Mouse (Mus musculus): ENCODE measurements around the gene Hsdl2. TPM values are rescaled to one million over a fixed set of nuclear protein-coding genes. Genes with fewer than 3 reads are reported as not detected.

Hsdl2 gene
- polyA plus RNA-seq, 2 experiments, result 16.1 to 19.6 TPM

- Histone ChIP-seq H3K4me2 (replicated peaks; ENCODE audit: low read depth, low read length, severe bottlenecking) (no peak overlapping the region), H3K27ac (replicated peaks; ENCODE audit: low read depth, low read length) (no peak overlapping the region), H3K36me3 (ENCODE audit: control insufficient read depth, insufficient read depth, low read length) (no peaks in the 10 kb centered on the region), H3K4me1 (ENCODE audit: control insufficient read depth, insufficient read depth, low read length) (no peaks in the 10 kb centered on the region), H3K9me3 (ENCODE audit: control insufficient read depth, low read length) (no peaks in the 10 kb centered on the region), H3K27me3 (ENCODE audit: control insufficient read depth, insufficient read depth, low read length) (no peaks in the 10 kb centered on the region), H3K9ac (ENCODE audit: low read depth, low read length, severe bottlenecking) (no peak overlapping the region), H3K4me3 (replicated peaks; ENCODE audit: low read length) (no peak overlapping the region)
- ATAC-seq (ENCODE audit: low FRiP score, low read depth) (no peak), DNase-seq (ENCODE audit: low spot score) (no peak)
- no peak for TF ChIP-seq POLR2A (IDR thresholded peaks at IDR 0.05; ENCODE audit: borderline replicate concordance, extremely low read depth, insufficient read depth, insufficient read length)
- WGBS, result 67% methylated on average over 4 of the region's 4 CpGs
These were observed 46.9 kb downstream of the Hsdl2 start for GRCm38 (mm10) chr4:59628255-59628654.

DNA sequence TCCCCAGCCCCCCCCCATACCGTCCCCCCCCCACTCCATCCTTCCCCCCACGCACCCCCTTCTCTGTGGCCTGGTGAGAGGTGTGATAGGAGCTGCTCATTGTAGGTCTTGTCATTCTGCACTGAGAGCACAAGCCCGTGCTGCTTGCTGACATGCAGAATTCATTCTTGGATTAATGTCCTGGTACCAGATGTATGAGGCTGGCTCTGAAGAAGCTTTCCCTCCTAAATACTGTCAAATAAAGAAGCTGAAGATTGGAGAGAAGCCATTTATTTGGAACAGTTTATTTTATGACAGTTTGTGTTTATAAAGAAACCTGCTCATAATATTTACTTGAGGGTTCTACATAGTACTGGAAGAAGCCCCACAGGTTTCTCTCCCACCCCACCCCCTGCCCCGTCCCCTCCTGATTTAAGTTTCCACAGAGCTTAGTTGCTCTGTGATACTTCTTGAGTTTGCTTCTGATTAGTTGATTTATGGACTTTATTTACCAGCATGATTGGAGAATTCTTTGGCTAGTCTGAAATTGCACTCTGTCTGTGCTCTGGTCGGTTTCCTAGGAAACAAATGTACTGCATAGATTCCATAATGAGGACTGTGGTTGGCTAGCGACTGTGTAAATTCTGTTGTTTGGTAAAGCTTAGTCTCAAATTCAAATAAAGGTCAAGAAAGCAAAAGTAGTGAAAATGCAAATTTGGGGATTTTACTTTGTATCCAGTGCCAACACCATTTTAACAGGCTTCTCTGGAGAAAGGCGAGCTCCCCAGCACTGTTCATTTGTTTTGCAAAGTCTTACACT is 47.9 kb downstream of the Hsdl2 start:
- H3K36me3 ChIP-seq (ENCODE audit: control insufficient read depth, insufficient read depth, low read length), result no peaks in the 10 kb centered on the region
- H3K4me3 ChIP-seq (replicated peaks; ENCODE audit: low read length), result no peak overlapping the region
- H3K27me3 ChIP-seq (ENCODE audit: control insufficient read depth, insufficient read depth, low read length), result no peaks in the 10 kb centered on the region
- no peak overlapping the region for H3K27ac ChIP-seq (replicated peaks; ENCODE audit: low read depth, low read length)
- no peak overlapping the region for H3K9ac ChIP-seq (ENCODE audit: low read depth, low read length, severe bottlenecking)
- WGBS, result 19% methylated on average over 7 of the region's 7 CpGs
- DNase-seq (ENCODE audit: low spot score), result no peak
- no peaks in the 10 kb centered on the region for H3K9me3 ChIP-seq (ENCODE audit: control insufficient read depth, low read length)
- H3K4me1 ChIP-seq (ENCODE audit: control insufficient read depth, insufficient read depth, low read length), result no peaks in the 10 kb centered on the region
- no peak for ATAC-seq (ENCODE audit: low FRiP score, low read depth)
- H3K4me2 ChIP-seq (replicated peaks; ENCODE audit: low read depth, low read length, severe bottlenecking), result no peak overlapping the region
- TF ChIP-seq POLR2A (IDR thresholded peaks at IDR 0.05; ENCODE audit: borderline replicate concordance, extremely low read depth, insufficient read depth, insufficient read length), result no peak

DNA sequence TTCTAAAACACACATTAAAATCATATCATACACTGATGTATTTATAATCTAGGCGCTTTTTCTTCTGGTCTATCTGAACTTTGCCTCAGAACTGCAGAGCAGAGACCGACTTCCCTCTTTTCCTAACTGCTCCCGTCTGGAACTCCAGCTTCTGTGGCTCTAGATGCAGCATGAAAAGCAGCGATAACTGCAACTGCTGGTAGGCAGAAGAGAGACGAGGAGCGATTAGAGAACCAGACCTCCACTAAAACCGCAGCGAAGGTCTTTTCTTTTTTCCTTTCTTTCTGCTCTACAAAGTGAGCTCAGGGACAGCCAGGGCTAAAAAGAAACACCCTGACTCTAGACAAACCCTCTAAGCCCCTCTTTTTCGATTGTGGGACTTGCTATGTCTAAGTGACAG is 48.8 kb downstream of the Hsdl2 start:
- H3K4me1 ChIP-seq (ENCODE audit: control insufficient read depth, insufficient read depth, low read length), result no peaks in the 10 kb centered on the region
- H3K9me3 ChIP-seq (ENCODE audit: control insufficient read depth, low read length), result no peaks in the 10 kb centered on the region
- DNase-seq (ENCODE audit: low spot score) (no peak), ATAC-seq (ENCODE audit: low FRiP score, low read depth) (no peak)
- no peak overlapping the region for H3K4me2 ChIP-seq (replicated peaks; ENCODE audit: low read depth, low read length, severe bottlenecking)
- no peak overlapping the region for H3K27ac ChIP-seq (replicated peaks; ENCODE audit: low read depth, low read length)
- H3K27me3 ChIP-seq (ENCODE audit: control insufficient read depth, insufficient read depth, low read length), result no peaks in the 10 kb centered on the region
- no peaks in the 10 kb centered on the region for H3K36me3 ChIP-seq (ENCODE audit: control insufficient read depth, insufficient read depth, low read length)
- no peak overlapping the region for H3K4me3 ChIP-seq (replicated peaks; ENCODE audit: low read length)
- no peak overlapping the region for H3K9ac ChIP-seq (ENCODE audit: low read depth, low read length, severe bottlenecking)
- no peak for TF ChIP-seq POLR2A (IDR thresholded peaks at IDR 0.05; ENCODE audit: borderline replicate concordance, extremely low read depth, insufficient read depth, insufficient read length)
- 56% methylated on average over 9 of the region's 9 CpGs for WGBS

GRCm38 (mm10) chr4:59634532-59634931 is 53.2 kb downstream of the Hsdl2 start:
- Histone ChIP-seq H3K36me3 (ENCODE audit: control insufficient read depth, insufficient read depth, low read length) (no peaks in the 10 kb centered on the region), H3K9ac (ENCODE audit: low read depth, low read length, severe bottlenecking) (no peak overlapping the region), H3K27ac (replicated peaks; ENCODE audit: low read depth, low read length) (no peak overlapping the region), H3K4me1 (ENCODE audit: control insufficient read depth, insufficient read depth, low read length) (no peaks in the 10 kb centered on the region), H3K27me3 (ENCODE audit: control insufficient read depth, insufficient read depth, low read length) (no peaks in the 10 kb centered on the region), H3K4me3 (replicated peaks; ENCODE audit: low read length) (no peak overlapping the region), H3K4me2 (replicated peaks; ENCODE audit: low read depth, low read length, severe bottlenecking) (no peak overlapping the region), H3K9me3 (ENCODE audit: control insufficient read depth, low read length) (no peaks in the 10 kb centered on the region)
- no peak for TF ChIP-seq POLR2A (IDR thresholded peaks at IDR 0.05; ENCODE audit: borderline replicate concordance, extremely low read depth, insufficient read depth, insufficient read length)
- DNase-seq (ENCODE audit: low spot score) (no peak), ATAC-seq (ENCODE audit: low FRiP score, low read depth) (no peak)
- WGBS, result 83% methylated on average over 1 of the region's 1 CpGs

- no peaks in the 10 kb centered on the region for H3K9me3 ChIP-seq (ENCODE audit: control insufficient read depth, low read length)
- ATAC-seq (ENCODE audit: low FRiP score, low read depth), result no peak
These were observed 57.8 kb downstream of the Hsdl2 start for GRCm38 (mm10) chr4:59639163-59639562.

More at GRCm38 (mm10) chr4:59639163-59639562, 57.8 kb downstream of the Hsdl2 start:
- TF ChIP-seq POLR2A (IDR thresholded peaks at IDR 0.05; ENCODE audit: borderline replicate concordance, extremely low read depth, insufficient read depth, insufficient read length), result no peak
- Histone ChIP-seq H3K9ac (ENCODE audit: low read depth, low read length, severe bottlenecking) (no peak overlapping the region), H3K4me3 (replicated peaks; ENCODE audit: low read length) (no peak overlapping the region), H3K27ac (replicated peaks; ENCODE audit: low read depth, low read length) (no peak overlapping the region), H3K36me3 (ENCODE audit: control insufficient read depth, insufficient read depth, low read length) (no peaks in the 10 kb centered on the region), H3K27me3 (ENCODE audit: control insufficient read depth, insufficient read depth, low read length) (no peaks in the 10 kb centered on the region), H3K4me1 (ENCODE audit: control insufficient read depth, insufficient read depth, low read length) (no peaks in the 10 kb centered on the region), H3K4me2 (replicated peaks; ENCODE audit: low read depth, low read length, severe bottlenecking) (no peak overlapping the region)
- DNase-seq (ENCODE audit: low spot score), result no peak

All from limb, embryonic 14.5 days (tissue).